Mouse (Mus musculus): ENCODE data around the gene Kxd1. TPM values are rescaled to one million over a fixed set of nuclear protein-coding genes. Genes with fewer than 3 reads are reported as not detected.

Kxd1 gene
- polyA plus RNA-seq, 1 experiment from 2014 or later, result 50.0 TPM

DNA sequence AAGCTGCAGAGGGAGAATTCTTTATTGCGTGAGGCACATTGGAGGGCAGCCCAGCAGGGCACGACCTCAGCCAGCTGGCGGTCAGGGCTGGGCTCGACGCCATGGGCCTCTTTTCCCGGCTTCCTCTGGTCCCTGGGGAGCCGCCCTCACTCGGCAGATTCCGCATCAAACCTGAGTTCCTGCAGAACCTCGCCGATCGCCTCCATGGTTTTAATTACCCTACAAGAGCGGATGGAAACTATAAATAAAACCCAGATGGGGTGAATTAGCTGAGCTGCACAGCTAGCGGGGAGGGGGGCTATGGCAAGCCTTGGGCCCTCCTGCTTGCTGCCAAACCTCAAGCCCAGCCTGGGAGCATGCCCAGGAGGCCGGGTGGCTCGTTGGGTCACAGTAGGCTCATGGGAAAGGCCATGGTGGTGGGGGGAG is 23.5 kb downstream of the Kxd1 start:
- ATAC-seq (ENCODE audit: low FRiP score) (no peak), DNase-seq (ENCODE audit: low spot score, missing footprints) (peak; percentile 81)
- Histone ChIP-seq H3K4me2 (no peak overlapping the region), H3K9ac (ENCODE audit: low read length) (no peak overlapping the region), H3K4me3 (ENCODE audit: low read depth, low read length) (no peak overlapping the region), H3K9me3 (ENCODE audit: control insufficient read depth, low read length) (no peaks in the 10 kb centered on the region), H3K27me3 (ENCODE audit: control insufficient read depth, insufficient read depth, low read length) (peaks cover 48% of the 10 kb centered on the region), H3K4me1 (ENCODE audit: control insufficient read depth, insufficient read depth, low read length) (peaks cover 27% of the 10 kb centered on the region), H3K36me3 (ENCODE audit: control insufficient read depth, insufficient read depth, low read length) (peaks cover 10% of the 10 kb centered on the region; the same call in 1 of the 2 replicates), H3K27ac (ENCODE audit: low read depth, low read length) (no peak overlapping the region)
- 69% methylated on average over 16 of the region's 16 CpGs for WGBS

GRCm38 (mm10) chr8:70503062-70503750 is 24.6 kb downstream of the Kxd1 start:
- H3K4me1 ChIP-seq (ENCODE audit: control insufficient read depth, insufficient read depth, low read length), result peaks cover 18% of the 10 kb centered on the region
- peaks cover 55% of the 10 kb centered on the region for H3K27me3 ChIP-seq (ENCODE audit: control insufficient read depth, insufficient read depth, low read length)
- H3K27ac ChIP-seq (ENCODE audit: low read depth, low read length), result no peak overlapping the region
- 0 out of 2 replicates have a peak, but pooled peaks cover 5% of the 10 kb centered on the region for H3K36me3 ChIP-seq (ENCODE audit: control insufficient read depth, insufficient read depth, low read length)
- no peak overlapping the region for H3K4me2 ChIP-seq
- no peak overlapping the region; the same call in 1 of the 2 replicates for H3K9ac ChIP-seq (ENCODE audit: low read length)
- ATAC-seq (ENCODE audit: low FRiP score), result no peak
- H3K4me3 ChIP-seq (ENCODE audit: low read depth, low read length), result no peak overlapping the region
- DNase-seq (ENCODE audit: low spot score, missing footprints), result peak; percentile 98
- WGBS, result 12% methylated on average over 46 of the region's 46 CpGs
- H3K9me3 ChIP-seq (ENCODE audit: control insufficient read depth, low read length), result no peaks in the 10 kb centered on the region

- H3K27me3 ChIP-seq (ENCODE audit: control insufficient read depth, insufficient read depth, low read length), result peaks cover 59% of the 10 kb centered on the region
- H3K36me3 ChIP-seq (ENCODE audit: control insufficient read depth, insufficient read depth, low read length), result 0 out of 2 replicates have a peak, but pooled peaks cover 2% of the 10 kb centered on the region
- ATAC-seq (ENCODE audit: low FRiP score), result no peak
- no peak overlapping the region for H3K9ac ChIP-seq (ENCODE audit: low read length)
- no peak overlapping the region for H3K27ac ChIP-seq (ENCODE audit: low read depth, low read length)
- peaks cover 15% of the 10 kb centered on the region for H3K4me1 ChIP-seq (ENCODE audit: control insufficient read depth, insufficient read depth, low read length)
- no peaks in the 10 kb centered on the region for H3K9me3 ChIP-seq (ENCODE audit: control insufficient read depth, low read length)
- H3K4me2 ChIP-seq, result no peak overlapping the region
- H3K4me3 ChIP-seq (ENCODE audit: low read depth, low read length), result no peak overlapping the region
- DNase-seq (ENCODE audit: low spot score, missing footprints), result no peak
- 33% methylated on average over 12 of the region's 12 CpGs for WGBS
Measured at GRCm38 (mm10) chr8:70502540-70502939, 25.2 kb downstream of the Kxd1 start.

DNA sequence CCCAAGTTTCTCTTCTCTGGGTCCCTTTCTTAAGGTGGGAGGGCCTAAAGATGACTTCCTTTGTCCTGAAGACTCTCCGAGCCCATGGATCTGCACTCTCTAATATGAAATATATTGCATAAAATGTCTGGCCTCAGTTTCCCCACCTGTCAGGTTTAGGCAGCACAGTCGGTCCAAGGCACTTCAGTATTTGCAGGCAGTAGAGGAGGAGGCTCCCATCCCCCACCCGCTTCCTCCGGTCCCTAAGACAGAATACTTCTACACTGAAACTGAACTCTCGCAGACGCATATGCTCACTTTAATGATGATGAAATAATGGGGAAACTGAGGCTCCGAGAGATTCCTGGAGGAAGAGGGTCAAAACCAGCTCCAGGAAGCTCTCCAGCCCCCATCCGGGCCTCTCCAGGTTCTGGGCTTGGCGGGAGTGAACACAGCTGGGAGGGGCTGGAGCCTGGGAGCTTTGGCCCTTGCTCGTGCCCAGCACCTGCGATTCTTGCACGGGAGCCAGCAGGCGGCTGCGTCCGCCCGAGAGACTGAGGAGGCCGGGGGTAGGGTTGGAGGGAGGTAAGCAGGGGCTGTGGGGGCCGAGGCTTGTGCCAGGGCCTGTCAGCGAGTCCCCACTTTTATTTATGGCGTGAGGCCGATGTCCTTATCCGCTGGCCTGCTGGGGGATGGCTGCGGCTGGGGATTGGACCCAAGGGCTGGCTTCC is 25.8 kb downstream of the Kxd1 start:
- ATAC-seq (ENCODE audit: low FRiP score) (no peak), DNase-seq (ENCODE audit: low spot score, missing footprints) (peak; percentile 86)
- H3K27ac ChIP-seq (ENCODE audit: low read depth, low read length), result no peak overlapping the region
- no peaks in the 10 kb centered on the region for H3K36me3 ChIP-seq (ENCODE audit: control insufficient read depth, insufficient read depth, low read length)
- 14% methylated on average over 23 of the region's 23 CpGs for WGBS
- peaks cover 14% of the 10 kb centered on the region for H3K4me1 ChIP-seq (ENCODE audit: control insufficient read depth, insufficient read depth, low read length)
- peak overlapping the region; percentile 10; the same call in 1 of the 2 replicates for H3K9ac ChIP-seq (ENCODE audit: low read length)
- peaks cover 64% of the 10 kb centered on the region for H3K27me3 ChIP-seq (ENCODE audit: control insufficient read depth, insufficient read depth, low read length)
- H3K9me3 ChIP-seq (ENCODE audit: control insufficient read depth, low read length), result no peaks in the 10 kb centered on the region
- H3K4me2 ChIP-seq, result no peak overlapping the region
- no peak overlapping the region for H3K4me3 ChIP-seq (ENCODE audit: low read depth, low read length)

- Histone ChIP-seq H3K27me3 (ENCODE audit: control insufficient read depth, insufficient read depth, low read length) (peaks cover 77% of the 10 kb centered on the region), H3K4me1 (ENCODE audit: control insufficient read depth, insufficient read depth, low read length) (peaks cover 8% of the 10 kb centered on the region), H3K36me3 (ENCODE audit: control insufficient read depth, insufficient read depth, low read length) (no peaks in the 10 kb centered on the region), H3K9me3 (ENCODE audit: control insufficient read depth, low read length) (no peaks in the 10 kb centered on the region), H3K4me2 (peak overlapping the region; percentile 25), H3K4me3 (ENCODE audit: low read depth, low read length) (no peak overlapping the region), H3K9ac (ENCODE audit: low read length) (no peak overlapping the region), H3K27ac (ENCODE audit: low read depth, low read length) (no peak overlapping the region)
- DNase-seq (ENCODE audit: low spot score, missing footprints) (peak; percentile 79), ATAC-seq (ENCODE audit: low FRiP score) (no peak)
- WGBS, result 8% methylated on average over 37 of the region's 39 CpGs
Measured at GRCm38 (mm10) chr8:70500386-70501301, 27.1 kb downstream of the Kxd1 start.

DNA sequence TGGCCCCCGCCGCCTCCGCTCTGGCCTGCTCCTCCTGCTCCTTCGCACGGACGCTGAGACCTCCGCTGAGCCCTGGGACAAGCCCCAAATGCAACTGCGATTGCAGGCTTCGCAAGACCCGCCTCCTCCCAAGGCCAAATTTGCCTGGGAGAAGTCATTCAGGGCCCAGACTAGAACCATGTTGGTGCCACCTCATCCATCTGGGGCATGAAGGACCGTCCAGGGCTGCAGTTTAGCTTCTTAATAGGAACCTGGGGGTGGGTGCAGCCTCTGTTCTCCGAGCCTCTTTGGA is 32.0 kb downstream of the Kxd1 start:
- DNase-seq (ENCODE audit: low spot score, missing footprints) (no peak), ATAC-seq (ENCODE audit: low FRiP score) (no peak)
- no peaks in the 10 kb centered on the region for H3K9me3 ChIP-seq (ENCODE audit: control insufficient read depth, low read length)
- H3K27me3 ChIP-seq (ENCODE audit: control insufficient read depth, insufficient read depth, low read length), result peaks cover 93% of the 10 kb centered on the region
- peaks cover 17% of the 10 kb centered on the region for H3K4me1 ChIP-seq (ENCODE audit: control insufficient read depth, insufficient read depth, low read length)
- H3K36me3 ChIP-seq (ENCODE audit: control insufficient read depth, insufficient read depth, low read length), result no peaks in the 10 kb centered on the region
- no peak overlapping the region for H3K9ac ChIP-seq (ENCODE audit: low read length)
- WGBS, result 3% methylated on average over 12 of the region's 12 CpGs
- no peak overlapping the region for H3K4me3 ChIP-seq (ENCODE audit: low read depth, low read length)
- H3K27ac ChIP-seq (ENCODE audit: low read depth, low read length), result no peak overlapping the region
- H3K4me2 ChIP-seq, result no peak overlapping the region

- DNase-seq (ENCODE audit: low spot score, missing footprints) (peak; percentile 95), ATAC-seq (ENCODE audit: low FRiP score) (no peak)
- Histone ChIP-seq H3K27ac (ENCODE audit: low read depth, low read length) (no peak overlapping the region), H3K4me2 (no peak overlapping the region), H3K9ac (ENCODE audit: low read length) (no peak overlapping the region), H3K36me3 (ENCODE audit: control insufficient read depth, insufficient read depth, low read length) (no peaks in the 10 kb centered on the region), H3K4me1 (ENCODE audit: control insufficient read depth, insufficient read depth, low read length) (peaks cover 17% of the 10 kb centered on the region), H3K4me3 (ENCODE audit: low read depth, low read length) (no peak overlapping the region), H3K9me3 (ENCODE audit: control insufficient read depth, low read length) (no peaks in the 10 kb centered on the region), H3K27me3 (ENCODE audit: control insufficient read depth, insufficient read depth, low read length) (peaks cover 93% of the 10 kb centered on the region)
- 3% methylated on average over 17 of the region's 21 CpGs for WGBS
Measured at GRCm38 (mm10) chr8:70495001-70495770, 32.6 kb downstream of the Kxd1 start.

GRCm38 (mm10) chr8:70494416-70494945 is 33.3 kb downstream of the Kxd1 start:
- H3K27ac ChIP-seq (ENCODE audit: low read depth, low read length), result no peak overlapping the region
- peak; percentile 94 for DNase-seq (ENCODE audit: low spot score, missing footprints)
- WGBS, result 1% methylated on average over 28 of the region's 28 CpGs
- no peak overlapping the region for H3K9ac ChIP-seq (ENCODE audit: low read length)
- H3K4me1 ChIP-seq (ENCODE audit: control insufficient read depth, insufficient read depth, low read length), result peaks cover 20% of the 10 kb centered on the region
- no peaks in the 10 kb centered on the region for H3K9me3 ChIP-seq (ENCODE audit: control insufficient read depth, low read length)
- H3K4me2 ChIP-seq, result no peak overlapping the region
- no peak overlapping the region for H3K4me3 ChIP-seq (ENCODE audit: low read depth, low read length)
- no peak for ATAC-seq (ENCODE audit: low FRiP score)
- peaks cover 93% of the 10 kb centered on the region for H3K27me3 ChIP-seq (ENCODE audit: control insufficient read depth, insufficient read depth, low read length)
- no peaks in the 10 kb centered on the region for H3K36me3 ChIP-seq (ENCODE audit: control insufficient read depth, insufficient read depth, low read length)
